Mouse (Mus musculus) liver, embryonic 14.5 days (tissue): ENCODE results near the gene Olfr1216. TPM values are rescaled to one million over a fixed set of nuclear protein-coding genes. Genes with fewer than 3 reads are reported as not detected.

ENCODE experiments used
- ATAC-seq: fragments of 200-750 bp; cut with Nextera tagmentation; 2 replicates; pipeline ENCODE4 v1.8.0; 2017; ENCODE audit warnings: moderate number of reproducible peaks, mild to moderate bottlenecking, moderate library complexity; ENCODE audit not compliant: insufficient read depth
- DNase-seq, 3 experiments: peaks; one replicate each; pipeline ENCODE4 v3.0.0-alpha.2; 2012 to 2013; ENCODE audit warnings: low read depth in 3 of 3, low spot score in 3 of 3
- H3K27ac ChIP-seq: fragments of 300-500 bp; sonication (generic); 2 replicates; pipeline ENCODE4 v1.5.1; 2014; ENCODE audit warnings: moderate library complexity, mild to moderate bottlenecking, control low read depth, inconsistent platforms
- H3K27me3 ChIP-seq: fragments of 300-500 bp; sonication (generic); 2 replicates; pipeline ENCODE4 v1.6.1; 2014; ENCODE audit warnings: mild to moderate bottlenecking, low read length, moderate library complexity; ENCODE audit not compliant: control insufficient read depth, insufficient read depth
- H3K36me3 ChIP-seq: fragments of 300-500 bp; sonication (generic); replicated peaks from 2 replicates; pipeline ENCODE4 v1.6.1; 2014; ENCODE audit warnings: low read depth; ENCODE audit not compliant: control insufficient read depth, insufficient read depth
- H3K4me1 ChIP-seq, 2 experiments: fragments of 200-500 bp in 1 of 2; fragments of 300-500 bp in 1 of 2; sonication (generic) in 1 of 2; replicated peaks; 2 replicates each; pipeline ENCODE4 v1.6.1; 2012 to 2014; ENCODE audit warnings: antibody characterized with exemption in 1 of 2, inconsistent platforms in 1 of 2, low read length in 1 of 2; ENCODE audit not compliant: control insufficient read depth in 2 of 2, insufficient read depth in 2 of 2
- H3K4me2 ChIP-seq: fragments of 300-500 bp; sonication (generic); 2 replicates; pipeline ENCODE4 v1.6.1; 2014; ENCODE audit warnings: low read depth, mild to moderate bottlenecking, control low read depth, moderate library complexity
- H3K4me3 ChIP-seq, 2 experiments: fragments of 200-500 bp in 1 of 2; fragments of 300-500 bp in 1 of 2; sonication (generic) in 1 of 2; 2 replicates each; pipeline ENCODE4 v1.5.1; 2012 to 2014; ENCODE audit warnings: low read depth in 2 of 2, low read length in 2 of 2, mild to moderate bottlenecking in 2 of 2, control low read depth in 1 of 2, inconsistent platforms in 1 of 2, moderate library complexity in 1 of 2; ENCODE audit not compliant: insufficient read depth in 1 of 2
- H3K9ac ChIP-seq: fragments of 300-500 bp; sonication (generic); replicated peaks from 2 replicates; pipeline ENCODE4 v1.6.1; 2014; ENCODE audit warnings: mild to moderate bottlenecking, control low read depth, moderate library complexity
- H3K9me3 ChIP-seq: fragments of 300-500 bp; sonication (generic); 2 replicates; pipeline ENCODE4 v1.6.1; 2016; ENCODE audit warnings: low read length, mixed read lengths; ENCODE audit not compliant: control insufficient read depth
- CTCF ChIP-seq: IDR thresholded peaks from 2 replicates; pipeline ENCODE4 v1.5.1; 2016; ENCODE audit warnings: antibody characterized with exemption, low read depth, control low read depth
- EP300 ChIP-seq: IDR thresholded peaks from 2 replicates; pipeline ENCODE4 v1.6.1; 2016; ENCODE audit warnings: antibody characterized with exemption, low read depth
- WGBS: fragments of 180-500 bp; shearing (Covaris S2); extraction: QIAGEN DNeasy Blood & Tissue Kit; methylation state at CpG from one replicate; pipeline ENCODE4 v1.1.7; 2014; ENCODE audit not compliant: insufficient replicate concordance; 5-methylcytosine and 5-hydroxymethylcytosine counted together
- polyA plus RNA-seq, 2 experiments: library from polyadenylated mRNA; depleted of rRNA in 1 of 2; stranded (reverse) in 1 of 2; unstranded in 1 of 2; fragments of >200 nt; fragmentation: Nextera tagmentation in 1 of 2; extraction: Ambion mirVana in 1 of 2; gene quantifications; 2 replicates each; pipeline versions ENCODE4 v1.2.1 to v1.2.3; 2012 to 2014

Gene Olfr1216
- polyA plus RNA-seq, 2 experiments, result not detected

- H3K27ac ChIP-seq, result no peak within 1 kb of the TSS
- WGBS, result 58% methylated on average over 1 of the region's 1 CpGs
- H3K4me2 ChIP-seq, result no peak within 1 kb of the TSS
- no peak within 1 kb of the TSS for H3K9ac ChIP-seq
- no peaks in the 10 kb centered on the region for H3K36me3 ChIP-seq
- DNase-seq (no peak), ATAC-seq (no peak)
- TF ChIP-seq EP300, result no peak
- no peak for TF ChIP-seq CTCF
- no peaks in the 10 kb centered on the region for H3K27me3 ChIP-seq
- no peaks in the 10 kb centered on the region for H3K9me3 ChIP-seq
- H3K4me3 ChIP-seq, result no peak within 1 kb of the TSS
- H3K4me1 ChIP-seq, result no peaks in the 10 kb centered on the region
Observed at GRCm38 (mm10) chr2:88992553-88992952, 25.6 kb downstream of the Olfr1216 start, which contains the start of gene Olfr1214. Gene Olfr1214 (minus strand): TSS chr2:88992653.

- WGBS, result 47% methylated on average over 1 of the region's 1 CpGs
- Histone ChIP-seq H3K27ac (no peak within 1 kb of the TSS), H3K4me3 (no peak within 1 kb of the TSS), H3K9ac (no peak within 1 kb of the TSS), H3K27me3 (no peaks in the 10 kb centered on the region), H3K9me3 (no peaks in the 10 kb centered on the region), H3K4me2 (no peak within 1 kb of the TSS), H3K4me1 (no peaks in the 10 kb centered on the region), H3K36me3 (no peaks in the 10 kb centered on the region)
- TF ChIP-seq EP300 (no peak), CTCF (no peak)
- DNase-seq (no peak), ATAC-seq (no peak)
Observed at GRCm38 (mm10) chr2:88980181-88980580, 38.0 kb downstream of the Olfr1216 start, which contains the start of gene Gm13762. Gene Gm13762 (minus strand): TSS chr2:88980281.

Other genes with a start within 250 kb of the Olfr1216 start
- not detected in 2 replicates for gene Olfr1200, start 247.9 kb downstream of the Olfr1216 start, polyA plus RNA-seq (2012; rRNA removed)
- gene Olfr1200, start 247.9 kb downstream of the Olfr1216 start, polyA plus RNA-seq (2014; fragmentation: Nextera tagmentation; extraction: Ambion mirVana), result not detected in 2 replicates
- gene Olfr1201, start 225.3 kb downstream of the Olfr1216 start, polyA plus RNA-seq (2012; rRNA removed), result not detected in 2 replicates
- not detected in 2 replicates for gene Olfr1201, start 225.3 kb downstream of the Olfr1216 start, polyA plus RNA-seq (2014; fragmentation: Nextera tagmentation; extraction: Ambion mirVana)
- not detected in 2 replicates for gene Olfr1202, start 203.8 kb downstream of the Olfr1216 start, polyA plus RNA-seq (2012; rRNA removed)
- not detected in 2 replicates for gene Olfr1202, start 203.8 kb downstream of the Olfr1216 start, polyA plus RNA-seq (2014; fragmentation: Nextera tagmentation; extraction: Ambion mirVana)
- gene Olfr1205, start 188.6 kb downstream of the Olfr1216 start, polyA plus RNA-seq (2012; rRNA removed), result not detected in 2 replicates
- not detected in 2 replicates for gene Olfr1205, start 188.6 kb downstream of the Olfr1216 start, polyA plus RNA-seq (2014; fragmentation: Nextera tagmentation; extraction: Ambion mirVana)
- not detected in 2 replicates for gene Olfr1204, start 169.0 kb downstream of the Olfr1216 start, polyA plus RNA-seq (2012; rRNA removed)
- not detected in 2 replicates for gene Olfr1204, start 169.0 kb downstream of the Olfr1216 start, polyA plus RNA-seq (2014; fragmentation: Nextera tagmentation; extraction: Ambion mirVana)
- not detected in 2 replicates for gene Olfr1206, start 155.1 kb downstream of the Olfr1216 start, polyA plus RNA-seq (2012; rRNA removed)
- gene Olfr1206, start 155.1 kb downstream of the Olfr1216 start, polyA plus RNA-seq (2014; fragmentation: Nextera tagmentation; extraction: Ambion mirVana), result not detected in 2 replicates
- not detected in 2 replicates for gene Olfr1208, start 116.0 kb downstream of the Olfr1216 start, polyA plus RNA-seq (2012; rRNA removed)
- gene Olfr1208, start 116.0 kb downstream of the Olfr1216 start, polyA plus RNA-seq (2014; fragmentation: Nextera tagmentation; extraction: Ambion mirVana), result not detected in 2 replicates
- gene Olfr1209, start 103.2 kb downstream of the Olfr1216 start, polyA plus RNA-seq (2012; rRNA removed), result not detected in 2 replicates
- gene Olfr1209, start 103.2 kb downstream of the Olfr1216 start, polyA plus RNA-seq (2014; fragmentation: Nextera tagmentation; extraction: Ambion mirVana), result not detected in 2 replicates
- gene Olfr1211, start 80.2 kb downstream of the Olfr1216 start, polyA plus RNA-seq (2012; rRNA removed), result not detected in 2 replicates
- not detected in 2 replicates for gene Olfr1211, start 80.2 kb downstream of the Olfr1216 start, polyA plus RNA-seq (2014; fragmentation: Nextera tagmentation; extraction: Ambion mirVana)
- gene Olfr1212, start 64.4 kb downstream of the Olfr1216 start, polyA plus RNA-seq (2012; rRNA removed), result not detected in 2 replicates
- not detected in 2 replicates for gene Olfr1212, start 64.4 kb downstream of the Olfr1216 start, polyA plus RNA-seq (2014; fragmentation: Nextera tagmentation; extraction: Ambion mirVana)
- gene Gm13762, start 38.1 kb downstream of the Olfr1216 start, polyA plus RNA-seq (2012; rRNA removed), result not detected in 2 replicates
- not detected in 2 replicates for gene Gm13762, start 38.1 kb downstream of the Olfr1216 start, polyA plus RNA-seq (2014; fragmentation: Nextera tagmentation; extraction: Ambion mirVana)
- gene Olfr1214, start 25.7 kb downstream of the Olfr1216 start, polyA plus RNA-seq (2012; rRNA removed), result not detected in 2 replicates
- gene Olfr1214, start 25.7 kb downstream of the Olfr1216 start, polyA plus RNA-seq (2014; fragmentation: Nextera tagmentation; extraction: Ambion mirVana), result not detected in 2 replicates
- gene Olfr1215, start 11.4 kb downstream of the Olfr1216 start, polyA plus RNA-seq (2012; rRNA removed), result not detected in 2 replicates
- not detected in 2 replicates for gene Olfr1215, start 11.4 kb downstream of the Olfr1216 start, polyA plus RNA-seq (2014; fragmentation: Nextera tagmentation; extraction: Ambion mirVana)
- gene Olfr1217, start 13.7 kb upstream of the Olfr1216 start, polyA plus RNA-seq (2012; rRNA removed), result not detected in 2 replicates
- gene Olfr1217, start 13.7 kb upstream of the Olfr1216 start, polyA plus RNA-seq (2014; fragmentation: Nextera tagmentation; extraction: Ambion mirVana), result not detected in 2 replicates
- gene Olfr1218, start 42.8 kb upstream of the Olfr1216 start, polyA plus RNA-seq (2012; rRNA removed), result not detected in 2 replicates
- not detected in 2 replicates for gene Olfr1218, start 42.8 kb upstream of the Olfr1216 start, polyA plus RNA-seq (2014; fragmentation: Nextera tagmentation; extraction: Ambion mirVana)
- not detected in 2 replicates for gene Olfr1219, start 65.2 kb upstream of the Olfr1216 start, polyA plus RNA-seq (2012; rRNA removed)
- not detected in 2 replicates for gene Olfr1219, start 65.2 kb upstream of the Olfr1216 start, polyA plus RNA-seq (2014; fragmentation: Nextera tagmentation; extraction: Ambion mirVana)
- not detected in 2 replicates for gene Olfr1220, start 88.5 kb upstream of the Olfr1216 start, polyA plus RNA-seq (2012; rRNA removed)
- not detected in 2 replicates for gene Olfr1220, start 88.5 kb upstream of the Olfr1216 start, polyA plus RNA-seq (2014; fragmentation: Nextera tagmentation; extraction: Ambion mirVana)
- gene Olfr1221, start 98.9 kb upstream of the Olfr1216 start, polyA plus RNA-seq (2012; rRNA removed), result not detected in 2 replicates
- not detected in 2 replicates for gene Olfr1221, start 98.9 kb upstream of the Olfr1216 start, polyA plus RNA-seq (2014; fragmentation: Nextera tagmentation; extraction: Ambion mirVana)
- gene Olfr1222, start 114.7 kb upstream of the Olfr1216 start, polyA plus RNA-seq (2012; rRNA removed), result not detected in 2 replicates
- not detected in 2 replicates for gene Olfr1222, start 114.7 kb upstream of the Olfr1216 start, polyA plus RNA-seq (2014; fragmentation: Nextera tagmentation; extraction: Ambion mirVana)
- gene Olfr1223, start 133.2 kb upstream of the Olfr1216 start, polyA plus RNA-seq (2012; rRNA removed), result not detected in 2 replicates
- gene Olfr1223, start 133.2 kb upstream of the Olfr1216 start, polyA plus RNA-seq (2014; fragmentation: Nextera tagmentation; extraction: Ambion mirVana), result not detected in 2 replicates
- gene Olfr1224-ps1, start 145.8 kb upstream of the Olfr1216 start, polyA plus RNA-seq (2012; rRNA removed), result not detected in 2 replicates
- gene Olfr1224-ps1, start 145.8 kb upstream of the Olfr1216 start, polyA plus RNA-seq (2014; fragmentation: Nextera tagmentation; extraction: Ambion mirVana), result not detected in 2 replicates
- gene Olfr1225, start 156.3 kb upstream of the Olfr1216 start, polyA plus RNA-seq (2012; rRNA removed), result not detected in 2 replicates
- not detected in 2 replicates for gene Olfr1225, start 156.3 kb upstream of the Olfr1216 start, polyA plus RNA-seq (2014; fragmentation: Nextera tagmentation; extraction: Ambion mirVana)
- not detected in 2 replicates for gene Olfr1226, start 181.7 kb upstream of the Olfr1216 start, polyA plus RNA-seq (2012; rRNA removed)
- not detected in 2 replicates for gene Olfr1226, start 181.7 kb upstream of the Olfr1216 start, polyA plus RNA-seq (2014; fragmentation: Nextera tagmentation; extraction: Ambion mirVana)
- gene Olfr1228, start 235.7 kb upstream of the Olfr1216 start, polyA plus RNA-seq (2012; rRNA removed), result not detected in 2 replicates
- gene Olfr1228, start 235.7 kb upstream of the Olfr1216 start, polyA plus RNA-seq (2014; fragmentation: Nextera tagmentation; extraction: Ambion mirVana), result not detected in 2 replicates